Mouse (Mus musculus) G1E (cell line): ENCODE data around the gene Clrn3. TPM values are rescaled to one million over a fixed set of nuclear protein-coding genes. Genes with fewer than 3 reads are reported as not detected.
"Not testable (repeated sequence)": the region's sequence is repeated elsewhere in the genome, so short reads cannot be mapped to it uniquely, and the experiment has no call there.

Experiments
- ATAC-seq: 2 replicates; pipeline ENCODE4 v1.8.0; 2016; ENCODE audit warnings: mild to moderate bottlenecking; ENCODE audit not compliant: insufficient number of reproducible peaks, poor library complexity, low FRiP score, severe bottlenecking; ENCODE audit errors: extremely low read depth
- DNase-seq: peaks from one replicate; pipeline ENCODE4 v3.0.0; 2012; ENCODE audit warnings: low spot score
- H3K27me3 ChIP-seq: 2 replicates; pipeline ENCODE4 v1.6.1; 2012; ENCODE audit warnings: mild to moderate bottlenecking, low read length, inconsistent platforms; ENCODE audit not compliant: insufficient read depth
- H3K36me3 ChIP-seq: replicated peaks from 2 replicates; pipeline ENCODE3; 2012; ENCODE audit warnings: mild to moderate bottlenecking, inconsistent platforms
- H3K4me1 ChIP-seq: 2 replicates; pipeline ENCODE4 v1.6.1; 2012; ENCODE audit warnings: low read depth, low read length, inconsistent platforms, mixed read lengths; ENCODE audit not compliant: insufficient read depth
- H3K4me3 ChIP-seq: 2 replicates; pipeline ENCODE4 v1.5.1; 2012; ENCODE audit warnings: low read depth, mild to moderate bottlenecking, inconsistent platforms, low read length, moderate library complexity, mixed read lengths
- H3K9me3 ChIP-seq: replicated peaks from 2 replicates; pipeline ENCODE4 v1.6.1; 2012; ENCODE audit warnings: inconsistent platforms
- CTCF ChIP-seq: IDR thresholded peaks from 2 replicates; pipeline ENCODE4 v1.5.1; 2012; ENCODE audit warnings: low read depth, low read length, inconsistent platforms, mixed read lengths
- GATA1 ChIP-seq: IDR thresholded peaks from 2 replicates; pipeline ENCODE4 v1.6.1; 2012; ENCODE audit warnings: borderline replicate concordance, low read length, inconsistent platforms, mixed read lengths
- GATA2 ChIP-seq: IDR thresholded peaks from 2 replicates; pipeline ENCODE4 v1.6.1; 2012; ENCODE audit warnings: low read depth, low read length, inconsistent platforms, borderline replicate concordance
- POLR2AphosphoS5 ChIP-seq: IDR thresholded peaks from 2 replicates; pipeline ENCODE4 v1.6.1; 2012; ENCODE audit warnings: low read depth, low read length, inconsistent platforms; ENCODE audit not compliant: insufficient replicate concordance
- TAL1 ChIP-seq: conservative IDR thresholded peaks from 2 replicates; pipeline ENCODE4 v1.6.1; 2012; ENCODE audit warnings: low read depth, low read length, inconsistent platforms, mixed read lengths
- polyA plus RNA-seq: library from polyadenylated mRNA; stranded (reverse); fragments of >175 nt; gene quantifications from 2 replicates; pipeline ENCODE4 v1.2.3, GENCODE M21; 2012
- total RNA-seq, 2 experiments: library from RNA; stranded (forward) in 1 of 2; stranded (reverse) in 1 of 2; fragments of 200-1000 nt in 1 of 2; fragments of >200 nt in 1 of 2; fragmentation: Nextera tagmentation in 1 of 2; gene quantifications; 2 replicates each; pipeline ENCODE4 v1.2.3; 2014 to 2017

Clrn3 gene
- total and polyA plus RNA-seq, 3 experiments, result 0.11 TPM; not detected in 2

DNA sequence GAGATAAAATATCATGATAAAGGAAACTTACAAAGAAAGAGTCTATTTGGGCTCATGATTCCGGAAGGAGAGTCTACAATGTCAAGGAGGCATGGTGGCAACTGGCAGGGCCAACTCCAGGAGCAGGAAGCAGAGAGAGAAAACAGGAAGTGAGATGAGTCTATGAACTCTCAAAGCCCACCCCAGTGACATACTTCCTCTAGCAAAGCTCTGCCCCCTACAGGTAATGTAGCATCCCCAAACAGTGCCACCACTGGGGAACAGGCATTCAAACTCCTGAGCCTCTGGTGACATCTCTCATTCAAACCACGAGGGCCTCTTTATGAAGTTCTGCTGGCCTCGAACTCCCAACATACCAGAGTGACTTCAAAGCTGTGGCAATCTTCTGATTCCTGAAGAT, 16.7 kb downstream of the Clrn3 start:
- no peak for DNase-seq

DNA sequence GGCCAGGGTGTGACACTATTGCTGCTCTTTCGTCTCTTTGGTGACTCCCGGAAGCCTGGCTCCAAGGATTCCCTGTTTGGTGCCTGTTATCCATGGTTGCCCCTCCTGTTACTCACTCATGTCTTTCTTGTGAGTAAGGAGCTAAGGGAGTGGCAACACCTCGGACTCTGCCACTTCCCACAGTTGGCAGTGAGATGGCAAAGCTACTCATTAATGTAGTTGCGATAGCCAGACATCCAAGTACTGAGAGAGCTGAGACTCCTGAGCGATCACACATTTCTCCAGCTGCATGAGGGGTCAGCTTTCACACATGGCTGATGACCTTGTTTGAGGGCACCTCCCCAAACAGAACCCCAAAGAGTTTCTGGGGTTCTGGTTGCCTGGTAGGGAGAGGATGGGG, 18.0 kb downstream of the Clrn3 start:
- TF ChIP-seq TAL1 (no peak), GATA1 (no peak), POLR2AphosphoS5 (no peak), GATA2 (no peak), CTCF (no peak)
- Histone ChIP-seq H3K4me1 (no peaks in the 10 kb centered on the region; the same call in 1 of the 2 replicates), H3K9me3 (no peaks in the 10 kb centered on the region), H3K36me3 (no peaks in the 10 kb centered on the region), H3K4me3 (no peak overlapping the region), H3K27me3 (peaks cover 26% of the 10 kb centered on the region)
- ATAC-seq, result no peak
- DNase-seq, result no peak

More for the DNA sequence above, 16.7 kb downstream of the Clrn3 start:
- Histone ChIP-seq H3K4me1 (no peaks in the 10 kb centered on the region; the same call in 1 of the 2 replicates), H3K9me3 (no peaks in the 10 kb centered on the region), H3K27me3 (peaks cover 34% of the 10 kb centered on the region), H3K36me3 (no peaks in the 10 kb centered on the region), H3K4me3 (no peak overlapping the region)
- TF ChIP-seq CTCF, result no peak
- TF ChIP-seq GATA1, result no peak
- TF ChIP-seq TAL1, result no peak
- no peak for TF ChIP-seq GATA2
- no peak for TF ChIP-seq POLR2AphosphoS5
- no peak for ATAC-seq

DNA sequence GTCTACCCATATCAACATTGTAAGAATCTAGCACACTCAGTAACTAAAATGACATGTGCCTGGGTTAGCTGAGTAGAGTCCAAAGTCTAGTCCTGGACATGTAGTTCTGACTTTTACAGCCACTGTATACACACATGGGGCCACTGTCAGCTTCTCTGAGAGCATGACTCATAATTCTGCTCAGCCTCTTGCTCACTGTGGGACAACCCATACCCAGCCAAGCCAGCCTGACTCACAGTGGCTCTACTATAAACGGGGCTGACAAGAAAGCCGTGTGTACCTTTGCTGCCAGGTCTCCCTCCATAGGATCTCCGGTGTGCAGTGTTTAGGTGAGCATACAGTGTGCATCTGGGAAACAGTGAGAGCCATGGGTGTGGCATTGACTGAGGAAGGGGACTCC, 19.2 kb downstream of the Clrn3 start:
- Histone ChIP-seq H3K4me3 (no peak overlapping the region), H3K4me1 (no peaks in the 10 kb centered on the region; the same call in 1 of the 2 replicates), H3K9me3 (no peaks in the 10 kb centered on the region), H3K27me3 (peaks cover 21% of the 10 kb centered on the region), H3K36me3 (no peaks in the 10 kb centered on the region)
- TF ChIP-seq GATA2 (no peak), TAL1 (no peak), CTCF (no peak), GATA1 (no peak)
- ATAC-seq (no peak), DNase-seq (no peak)

DNA sequence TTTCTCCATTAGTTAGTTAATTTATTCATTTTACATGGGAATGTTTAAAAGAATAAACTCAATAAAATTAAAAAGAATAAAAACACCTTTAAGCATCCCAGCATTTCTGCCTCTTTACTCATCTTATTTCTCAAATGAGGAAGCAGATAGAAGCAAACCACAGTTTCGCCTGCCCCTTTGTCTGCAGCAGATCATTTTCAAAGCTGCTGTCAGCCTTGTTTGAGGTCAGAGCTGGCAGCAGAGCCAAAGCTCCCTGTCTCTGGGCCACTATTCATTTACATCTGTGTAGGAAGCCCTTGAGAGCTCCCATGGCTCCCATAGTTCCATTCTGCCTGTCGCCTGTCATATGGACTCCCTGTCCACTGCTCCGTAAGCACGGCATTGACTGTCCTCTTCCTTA, 19.9 kb downstream of the Clrn3 start:
- no peaks in the 10 kb centered on the region for H3K36me3 ChIP-seq
- H3K27me3 ChIP-seq, result peaks cover 17% of the 10 kb centered on the region
- no peaks in the 10 kb centered on the region for H3K9me3 ChIP-seq
- H3K4me3 ChIP-seq, result no peak overlapping the region
- no peaks in the 10 kb centered on the region; the same call in 1 of the 2 replicates for H3K4me1 ChIP-seq
- no peak for TF ChIP-seq TAL1
- TF ChIP-seq CTCF, result no peak
- no peak for TF ChIP-seq GATA2
- TF ChIP-seq POLR2AphosphoS5, result no peak
- TF ChIP-seq GATA1, result no peak
- DNase-seq (no peak), ATAC-seq (no peak)

DNA sequence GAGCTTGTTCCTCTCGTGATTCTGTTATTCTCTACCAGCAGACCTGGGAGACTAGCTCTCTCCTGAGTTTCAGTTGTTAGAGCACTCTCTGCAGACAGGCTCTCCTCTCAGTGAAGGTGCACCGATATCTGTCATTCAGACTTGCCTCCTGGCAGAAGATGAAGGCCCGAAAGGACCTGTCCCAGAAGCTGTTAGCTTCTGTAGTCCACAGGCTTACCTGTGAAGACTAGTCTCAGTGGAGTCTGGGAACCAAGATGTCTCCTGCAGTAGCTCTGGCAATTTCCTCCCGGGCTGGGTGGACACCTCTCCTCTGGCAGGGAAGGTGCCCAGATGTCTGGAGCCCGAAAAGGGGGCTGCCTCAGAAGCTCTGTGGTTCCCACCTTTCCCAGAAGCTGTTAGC, 21.9 kb downstream of the Clrn3 start:
- H3K36me3 ChIP-seq, H3K9me3 ChIP-seq, DNase-seq, H3K4me1 ChIP-seq, H3K4me3 ChIP-seq, ATAC-seq: not testable (repeated sequence)
- H3K27me3 ChIP-seq, result peaks cover 15% of the 10 kb centered on the region

DNA sequence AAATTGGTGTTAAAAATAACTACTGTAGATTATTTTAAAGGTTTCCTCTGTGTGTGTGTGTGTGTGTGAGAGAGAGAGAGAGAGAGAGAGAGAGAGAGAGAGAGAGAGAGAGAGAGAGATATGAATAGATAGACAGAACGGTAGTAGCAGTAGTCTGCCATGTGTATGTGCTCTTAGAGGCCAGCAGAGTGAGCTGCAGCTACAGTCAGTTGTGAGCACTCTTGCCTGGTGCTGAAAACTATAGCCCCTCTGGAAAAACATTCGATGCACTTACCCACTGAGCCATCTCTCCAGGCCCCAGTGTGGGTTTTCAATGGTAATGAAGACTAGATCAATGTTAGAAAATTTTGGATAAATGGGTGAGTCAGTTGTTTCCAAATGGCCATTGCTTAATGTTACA, 29.1 kb downstream of the Clrn3 start:
- H3K27me3 ChIP-seq, result peaks cover 2% of the 10 kb centered on the region; the same call in 1 of the 2 replicates
- DNase-seq, result no peak
- ATAC-seq, result no peak
- no peak overlapping the region for H3K4me3 ChIP-seq
- no peaks in the 10 kb centered on the region for H3K36me3 ChIP-seq
- H3K9me3 ChIP-seq, result no peaks in the 10 kb centered on the region
- H3K4me1 ChIP-seq, result no peaks in the 10 kb centered on the region
- no peak for TF ChIP-seq GATA1
- no peak for TF ChIP-seq POLR2AphosphoS5
- no peak for TF ChIP-seq TAL1
- TF ChIP-seq CTCF, result no peak
- no peak for TF ChIP-seq GATA2

DNA sequence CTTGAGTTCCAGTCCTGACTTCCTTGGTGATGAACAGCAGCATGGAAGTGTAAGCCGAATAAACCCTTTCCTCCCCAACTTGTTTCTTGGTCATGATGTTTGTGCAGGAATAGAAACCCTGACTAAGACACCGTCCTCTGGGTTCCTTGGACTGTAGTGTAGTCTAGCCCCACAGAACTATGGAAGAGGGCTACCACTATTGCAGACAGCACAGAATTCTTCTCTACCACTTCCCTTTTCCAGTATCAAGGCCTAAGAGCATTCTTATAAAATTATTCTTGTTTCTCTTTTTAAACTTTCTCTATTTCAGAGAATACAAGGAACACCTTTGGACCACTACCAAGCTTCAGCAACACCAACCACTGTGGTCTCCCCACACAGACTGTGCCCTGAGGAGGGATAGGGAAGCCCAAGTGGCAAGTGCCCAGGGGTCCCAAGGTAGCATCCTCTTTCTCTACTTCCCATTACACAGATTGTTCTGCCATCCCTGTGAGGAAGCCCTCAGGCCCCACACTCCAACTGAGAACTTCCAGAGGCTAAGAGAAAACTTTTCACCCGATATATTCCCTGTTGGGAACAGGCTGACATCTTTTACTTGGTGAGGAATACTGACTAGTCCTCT, 29.8 kb downstream of the Clrn3 start:
- Histone ChIP-seq H3K9me3 (no peaks in the 10 kb centered on the region), H3K36me3 (no peaks in the 10 kb centered on the region), H3K27me3 (peaks cover 2% of the 10 kb centered on the region; the same call in 1 of the 2 replicates), H3K4me3 (no peak overlapping the region), H3K4me1 (no peaks in the 10 kb centered on the region)
- ATAC-seq (no peak), DNase-seq (no peak)
- no peak for TF ChIP-seq GATA2
- no peak for TF ChIP-seq POLR2AphosphoS5
- no peak for TF ChIP-seq GATA1
- no peak for TF ChIP-seq TAL1
- no peak for TF ChIP-seq CTCF
